Mouse (Mus musculus) small intestine, adult 2 months (tissue): Measurements from ENCODE around the gene Cyp2d12.
"Not testable (repeated sequence)": the region's sequence is repeated elsewhere in the genome, so short reads cannot be mapped to it uniquely, and the experiment has no call there.

ENCODE experiments used
- CTCF ChIP-seq: fragments of 200-500 bp; IDR thresholded peaks from 2 replicates; pipeline ENCODE4 v1.5.1; 2012; ENCODE audit warnings: low read depth, mild to moderate bottlenecking, control low read depth, inconsistent platforms, low read length, moderate library complexity, mixed read lengths; ENCODE audit not compliant: insufficient replicate concordance, insufficient read length; ENCODE audit errors: extremely low read depth
- POLR2A ChIP-seq: fragments of 200-500 bp; IDR thresholded peaks from 2 replicates; pipeline ENCODE4 v1.6.1; 2012; ENCODE audit warnings: low read depth, mild to moderate bottlenecking, control low read depth, inconsistent platforms, low read length, moderate library complexity

GRCm38 (mm10) chr15:82527371-82527770, 27.5 kb upstream of the Cyp2d12 start:
- TF ChIP-seq CTCF, POLR2A: not testable (repeated sequence)
